Mouse (Mus musculus) G1E (cell line): Measurements from ENCODE around the gene Rbm5.

Experiments used
- CTCF ChIP-seq: IDR thresholded peaks from 2 replicates; pipeline ENCODE4 v1.5.1; 2012; ENCODE audit warnings: low read depth, low read length, inconsistent platforms, mixed read lengths
- GATA1 ChIP-seq: IDR thresholded peaks from 2 replicates; pipeline ENCODE4 v1.6.1; 2012; ENCODE audit warnings: borderline replicate concordance, low read length, inconsistent platforms, mixed read lengths
- POLR2AphosphoS5 ChIP-seq: IDR thresholded peaks from 2 replicates; pipeline ENCODE4 v1.6.1; 2012; ENCODE audit warnings: low read depth, low read length, inconsistent platforms; ENCODE audit not compliant: insufficient replicate concordance
- TAL1 ChIP-seq: conservative IDR thresholded peaks from 2 replicates; pipeline ENCODE4 v1.6.1; 2012; ENCODE audit warnings: low read depth, low read length, inconsistent platforms, mixed read lengths

- TF ChIP-seq GATA1 (no peak), CTCF (no peak), TAL1 (no peak), POLR2AphosphoS5 (no peak)
Measured at GRCm38 (mm10) chr9:107782536-107783203, 11.9 kb upstream of the Rbm5 start.
